Mouse (Mus musculus): ENCODE measurements around the gene Mcoln1. TPM values are rescaled to one million over a fixed set of nuclear protein-coding genes. Genes with fewer than 3 reads are reported as not detected.

Gene Mcoln1
- 106 and 187 TPM in 2 replicates for polyA plus RNA-seq (2012)

GRCm38 (mm10) chr8:3500235-3501090, at the start of gene Mcoln1:
TSS of gene Mcoln1 (plus strand) at chr8:3500457.
- TF ChIP-seq GATA1 (IDR thresholded peaks at IDR 0.05; ENCODE audit: low read length): no peak

DNA sequence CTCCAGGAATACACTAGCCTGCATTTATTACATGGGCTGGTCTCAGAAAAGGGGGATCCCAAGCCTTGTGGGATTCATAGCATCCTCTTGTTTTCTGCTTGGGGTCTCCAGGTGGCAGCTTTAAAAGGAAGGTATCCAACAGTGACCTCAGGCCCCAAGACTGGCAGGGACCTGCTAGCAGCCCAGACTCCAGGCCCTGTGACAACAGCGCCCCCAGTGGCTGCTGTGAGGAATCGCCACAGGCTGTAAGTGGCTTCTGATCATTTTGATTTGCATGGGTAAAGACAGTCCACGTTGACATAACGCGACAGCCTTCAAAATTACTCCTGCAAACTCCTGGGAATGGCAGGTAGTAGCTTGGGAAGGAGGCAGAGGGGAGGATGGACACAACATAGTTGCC, 49.6 kb upstream of the Mcoln1 start:
- TF ChIP-seq GATA1 (IDR thresholded peaks at IDR 0.05; ENCODE audit: low read length): no peak

GRCm38 (mm10) chr8:3451992-3452391, 48.3 kb upstream of the Mcoln1 start:
- TF ChIP-seq GATA1 (IDR thresholded peaks at IDR 0.05; ENCODE audit: low read length): no peak

- no peak for TF ChIP-seq GATA1 (IDR thresholded peaks at IDR 0.05; ENCODE audit: low read length)
These were observed 37.0 kb upstream of the Mcoln1 start for GRCm38 (mm10) chr8:3463248-3463647.

DNA sequence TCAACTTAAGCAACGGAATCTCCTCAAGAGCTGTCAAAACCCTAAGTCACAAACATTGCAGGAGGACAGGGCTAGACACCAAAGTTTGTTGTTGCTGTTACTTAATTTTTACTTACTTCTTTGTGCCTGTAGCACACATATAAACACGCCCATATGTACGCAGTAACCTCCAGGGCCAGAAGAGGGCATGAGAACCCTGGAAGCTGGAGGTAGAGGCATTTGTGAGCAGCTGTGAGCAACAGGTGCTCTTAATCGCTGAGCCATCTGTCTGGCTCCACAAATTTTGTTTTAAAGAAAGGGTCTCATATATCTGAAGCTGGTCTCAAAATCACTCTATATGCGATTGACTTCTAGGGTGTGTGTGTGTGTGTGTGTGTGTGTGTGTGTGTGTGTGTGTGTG, 35.9 kb upstream of the Mcoln1 start:
- no peak for TF ChIP-seq GATA1 (IDR thresholded peaks at IDR 0.05; ENCODE audit: low read length)

- no peak for TF ChIP-seq GATA1 (IDR thresholded peaks at IDR 0.05; ENCODE audit: low read length)
These were observed 33.0 kb upstream of the Mcoln1 start, which contains the start of gene Pex11g for GRCm38 (mm10) chr8:3467006-3467885. TSS of gene Pex11g (minus strand) at chr8:3467680.

- TF ChIP-seq GATA1 (IDR thresholded peaks at IDR 0.05; ENCODE audit: low read length): no peak
These were observed 32.2 kb upstream of the Mcoln1 start for GRCm38 (mm10) chr8:3467886-3468545.

GRCm38 (mm10) chr8:3468838-3469237, 31.4 kb upstream of the Mcoln1 start:
- no peak for TF ChIP-seq GATA1 (IDR thresholded peaks at IDR 0.05; ENCODE audit: low read length)

GRCm38 (mm10) chr8:3470562-3470961, 29.7 kb upstream of the Mcoln1 start, which contains the start of gene Tex45:
TSS of gene Tex45 (plus strand) at chr8:3470862.
- no peak for TF ChIP-seq GATA1 (IDR thresholded peaks at IDR 0.05; ENCODE audit: low read length)

- TF ChIP-seq GATA1 (IDR thresholded peaks at IDR 0.05; ENCODE audit: low read length): no peak
These were observed 24.4 kb upstream of the Mcoln1 start for GRCm38 (mm10) chr8:3475715-3476429.

DNA sequence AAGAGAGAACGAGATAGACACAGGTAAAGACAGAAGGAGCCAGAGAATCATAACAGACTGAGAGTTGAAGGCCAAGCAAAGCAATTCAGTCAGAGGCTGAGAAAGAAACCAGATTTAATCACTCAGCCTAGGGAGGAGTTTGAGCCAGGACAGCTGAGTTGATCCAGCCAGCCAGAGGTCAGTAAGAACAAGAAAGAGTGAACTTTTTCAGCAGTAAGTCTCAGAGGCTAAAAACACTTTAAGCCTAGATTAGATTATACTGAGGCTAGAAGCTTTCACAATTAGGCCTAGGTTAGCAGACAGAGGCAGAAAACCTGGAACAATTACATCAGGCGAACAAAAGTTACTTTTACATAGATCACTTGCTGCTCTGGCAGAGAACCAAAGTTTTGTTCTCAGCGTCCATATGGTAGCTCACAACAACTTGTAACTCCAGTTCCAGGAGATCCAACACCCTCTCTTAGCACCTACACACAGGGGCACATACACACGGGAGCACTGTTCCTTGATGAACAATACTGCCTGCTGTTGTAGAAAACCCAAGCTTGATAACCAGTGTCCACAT, 20.0 kb upstream of the Mcoln1 start:
- no peak for TF ChIP-seq GATA1 (IDR thresholded peaks at IDR 0.05; ENCODE audit: low read length)

GRCm38 (mm10) chr8:3481605-3482004, 18.7 kb upstream of the Mcoln1 start:
- TF ChIP-seq GATA1 (IDR thresholded peaks at IDR 0.05; ENCODE audit: low read length): no peak

GRCm38 (mm10) chr8:3482240-3482740, 18.0 kb upstream of the Mcoln1 start:
- TF ChIP-seq GATA1 (IDR thresholded peaks at IDR 0.05; ENCODE audit: low read length): no peak

DNA sequence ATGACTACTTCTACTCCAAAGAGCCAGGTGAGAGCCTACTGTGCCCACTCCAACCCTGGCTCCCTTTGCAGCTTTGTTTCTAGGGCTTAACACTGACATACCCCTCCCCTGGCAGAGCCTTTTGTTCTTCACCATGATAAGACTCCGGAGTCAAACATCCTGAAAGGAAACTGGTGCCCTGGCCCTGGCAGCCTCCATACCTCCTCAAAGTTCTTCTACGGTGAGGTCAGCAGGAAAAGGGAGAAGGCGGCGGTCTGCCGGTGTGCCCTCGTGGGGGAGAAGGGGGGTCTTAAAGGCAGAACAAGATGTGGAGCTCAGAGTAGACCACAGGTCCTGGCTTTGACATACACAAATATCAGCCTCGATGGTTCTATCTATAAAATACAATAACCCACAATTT, 16.7 kb upstream of the Mcoln1 start:
- TF ChIP-seq GATA1 (IDR thresholded peaks at IDR 0.05; ENCODE audit: low read length): no peak
